Mouse (Mus musculus): ENCODE measurements around the gene Slc7a7.

The Slc7a7 gene

DNA sequence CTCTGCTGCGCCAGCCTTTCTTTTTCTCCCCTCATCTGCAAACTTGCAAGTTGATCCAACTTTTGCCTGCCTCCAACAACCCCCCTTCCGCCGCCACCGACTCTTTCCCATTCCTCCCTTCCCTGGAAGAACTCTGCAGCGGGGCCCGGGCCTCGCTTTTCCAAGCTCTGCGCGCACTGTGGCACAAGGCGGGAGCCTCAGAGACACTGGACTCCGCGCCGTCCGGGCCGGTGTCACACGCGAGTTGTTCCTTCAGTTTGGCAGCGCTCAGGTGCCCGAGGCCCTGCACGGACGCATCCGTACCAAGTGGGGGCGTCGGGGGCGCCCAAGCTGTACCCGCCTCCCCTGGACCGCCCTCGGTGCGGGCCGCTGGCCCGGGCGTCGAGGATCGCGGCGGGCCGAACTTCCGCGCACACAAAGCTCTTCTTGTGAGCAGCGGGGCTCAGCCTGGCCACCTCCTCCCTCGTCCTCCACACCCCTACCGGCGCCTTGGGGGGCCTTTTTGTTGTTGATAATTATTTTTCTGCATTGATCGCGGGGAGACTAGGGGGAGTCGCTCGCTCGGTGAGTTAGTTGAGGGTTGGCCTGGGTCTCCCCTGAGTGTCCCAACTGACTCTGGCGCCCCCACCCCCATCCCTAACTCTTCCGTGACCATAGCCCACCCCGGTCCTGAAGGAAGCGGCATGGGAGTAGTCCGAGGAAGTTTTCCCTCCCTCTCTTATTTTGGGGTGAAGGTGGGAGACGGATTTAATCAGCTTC, 14.7 kb upstream of the Slc7a7 start:
- peak; percentile 53 for DNase-seq

DNA sequence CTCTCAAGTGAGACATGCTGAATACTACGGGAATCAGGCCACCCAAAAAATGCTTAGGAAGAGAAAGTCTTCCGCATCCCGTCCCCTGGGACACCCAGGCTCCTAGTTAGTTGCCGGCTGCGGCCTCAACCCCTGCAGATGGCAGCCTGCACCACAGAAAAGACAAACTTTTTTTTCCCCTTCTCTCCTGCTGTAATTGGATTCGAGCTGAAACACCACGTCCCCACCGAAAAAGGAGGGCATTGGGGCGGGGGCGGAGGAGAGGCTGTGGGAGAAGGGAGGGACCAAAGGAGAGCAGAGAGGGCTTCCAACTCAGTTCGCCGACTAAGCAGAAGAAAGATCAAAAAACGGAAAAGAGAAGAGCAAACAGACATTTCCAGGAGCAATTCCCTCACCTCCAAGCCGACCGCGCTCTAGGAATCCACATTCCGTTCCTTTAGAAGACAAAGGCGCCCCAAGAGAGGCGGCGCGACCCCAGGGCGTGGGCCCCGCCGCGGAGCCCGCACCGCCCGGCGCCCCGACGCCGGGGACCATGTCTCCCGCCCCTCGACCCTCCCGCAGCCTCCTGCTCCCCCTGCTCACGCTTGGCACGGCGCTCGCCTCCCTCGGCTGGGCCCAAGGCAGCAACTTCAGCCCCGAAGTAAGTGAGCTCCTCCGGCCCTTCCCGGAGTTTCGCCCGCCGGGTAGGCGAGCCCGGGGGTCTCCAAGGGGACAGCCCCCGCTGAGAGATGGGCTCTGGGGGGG, 13.9 kb upstream of the Slc7a7 start, which contains the start of gene Mmp14:
TSS of gene Mmp14 (plus strand) at position 279 of the 744 bp plus-strand sequence.
- DNase-seq, result peak; percentile 78

DNA sequence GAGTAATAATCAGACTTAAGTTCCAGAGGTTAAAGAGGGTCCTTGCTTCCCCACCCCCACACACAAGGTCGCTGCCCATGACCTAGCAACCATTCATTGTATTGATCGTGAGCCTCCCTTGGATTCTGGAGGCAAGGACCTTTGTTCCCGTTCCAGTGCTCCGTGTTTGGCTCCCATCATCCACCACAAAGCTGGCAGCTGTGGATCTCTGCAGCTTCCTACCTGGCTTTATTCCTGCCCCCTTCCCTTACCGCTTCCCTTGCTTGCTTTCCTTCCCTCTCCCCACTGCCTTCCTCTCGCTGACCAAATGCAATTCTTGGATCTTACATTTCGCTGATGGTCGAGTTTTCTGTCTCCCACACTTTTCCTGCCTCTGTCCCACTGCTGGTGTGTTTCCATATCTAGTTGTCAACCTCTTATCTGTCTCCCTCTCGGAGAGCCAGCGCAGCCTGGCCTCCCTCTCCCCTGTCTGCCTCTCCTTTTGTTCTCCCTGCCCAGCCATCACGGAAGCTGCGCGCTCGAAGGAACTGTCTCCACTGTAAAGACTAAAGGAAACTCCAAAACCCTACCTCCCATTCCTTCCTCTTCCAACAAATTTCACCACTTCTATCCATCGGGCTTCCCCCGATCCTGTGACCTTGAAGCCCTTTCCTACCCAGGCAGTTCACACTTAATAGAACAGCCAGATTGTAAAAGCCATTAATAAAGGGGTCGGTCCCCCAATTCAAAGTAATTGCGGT, 13.0 kb upstream of the Slc7a7 start:
- no peak for DNase-seq

DNA sequence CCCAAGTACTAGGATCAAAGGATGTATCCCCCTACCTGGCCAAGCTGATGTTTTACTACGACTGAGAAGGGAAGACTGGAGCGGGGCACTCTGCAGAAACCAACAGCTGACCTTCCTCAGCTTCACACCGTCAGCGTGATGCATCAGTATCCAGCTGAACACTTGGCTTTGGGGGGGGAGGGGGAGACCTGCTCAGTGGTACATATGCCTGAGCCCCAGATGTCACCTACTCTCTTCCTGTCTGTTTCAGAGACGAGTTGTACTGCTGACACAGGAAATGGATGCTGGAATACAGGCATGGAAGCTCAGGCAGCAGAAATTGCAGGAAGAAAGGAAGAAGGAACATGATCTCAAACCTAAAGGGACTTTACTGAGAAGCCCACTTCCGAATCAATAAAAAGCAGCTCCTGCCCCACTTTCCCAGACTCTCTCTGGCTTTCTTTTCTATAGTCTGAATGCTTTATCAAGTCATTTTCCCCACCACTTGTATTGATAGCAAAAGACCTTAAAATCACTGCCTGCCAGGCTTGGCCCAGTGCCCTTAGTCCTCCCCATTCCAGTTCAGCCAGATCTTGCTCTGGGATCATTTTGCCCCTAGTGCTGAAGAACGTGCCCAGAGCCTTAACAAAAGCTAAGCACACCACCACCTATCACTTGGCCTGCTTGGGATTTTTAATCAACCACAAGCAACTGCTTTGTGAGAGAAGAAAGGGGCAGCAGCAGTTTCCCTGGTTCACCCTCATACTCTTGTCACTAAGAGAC, 11.9 kb upstream of the Slc7a7 start:
- no peak for DNase-seq

DNA sequence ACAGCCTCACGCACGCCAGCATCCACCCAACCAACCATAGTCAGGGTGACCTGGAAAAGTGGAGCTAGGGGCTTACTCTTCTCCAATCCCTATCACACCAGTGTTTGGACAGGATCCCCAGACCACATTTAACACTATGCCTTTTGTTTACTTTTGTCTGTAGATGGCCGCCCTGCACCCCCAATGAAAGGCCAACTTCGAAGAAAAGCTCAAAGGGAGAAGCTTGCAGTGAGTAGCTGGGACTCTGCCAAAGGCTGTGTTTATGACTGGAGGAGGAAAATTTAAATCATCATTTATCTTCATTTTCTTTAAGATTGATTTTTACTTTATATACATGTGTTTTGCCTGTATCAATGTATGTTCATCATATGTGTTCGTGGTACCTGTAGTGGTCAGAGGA, 10.8 kb upstream of the Slc7a7 start:
- no peak for DNase-seq

DNA sequence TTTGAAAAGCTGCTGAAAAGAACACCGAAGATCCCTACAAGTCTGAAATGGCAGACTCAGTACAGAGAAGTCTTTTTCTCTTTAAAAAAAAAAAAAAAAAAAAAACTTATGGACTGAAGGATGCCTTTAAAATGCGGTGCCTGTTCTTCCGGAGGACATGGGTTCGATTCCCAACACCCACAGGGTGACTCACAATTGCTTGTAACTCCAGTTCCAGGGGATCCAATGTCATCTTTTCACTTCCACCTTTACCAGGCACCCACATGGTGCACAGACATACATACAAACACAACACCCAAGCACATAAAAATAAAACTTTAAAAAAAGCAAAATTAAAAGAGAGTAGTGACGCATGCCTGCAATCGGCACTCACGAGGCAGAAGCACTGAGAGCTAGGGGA, 10.1 kb upstream of the Slc7a7 start:
- DNase-seq, result no peak

DNA sequence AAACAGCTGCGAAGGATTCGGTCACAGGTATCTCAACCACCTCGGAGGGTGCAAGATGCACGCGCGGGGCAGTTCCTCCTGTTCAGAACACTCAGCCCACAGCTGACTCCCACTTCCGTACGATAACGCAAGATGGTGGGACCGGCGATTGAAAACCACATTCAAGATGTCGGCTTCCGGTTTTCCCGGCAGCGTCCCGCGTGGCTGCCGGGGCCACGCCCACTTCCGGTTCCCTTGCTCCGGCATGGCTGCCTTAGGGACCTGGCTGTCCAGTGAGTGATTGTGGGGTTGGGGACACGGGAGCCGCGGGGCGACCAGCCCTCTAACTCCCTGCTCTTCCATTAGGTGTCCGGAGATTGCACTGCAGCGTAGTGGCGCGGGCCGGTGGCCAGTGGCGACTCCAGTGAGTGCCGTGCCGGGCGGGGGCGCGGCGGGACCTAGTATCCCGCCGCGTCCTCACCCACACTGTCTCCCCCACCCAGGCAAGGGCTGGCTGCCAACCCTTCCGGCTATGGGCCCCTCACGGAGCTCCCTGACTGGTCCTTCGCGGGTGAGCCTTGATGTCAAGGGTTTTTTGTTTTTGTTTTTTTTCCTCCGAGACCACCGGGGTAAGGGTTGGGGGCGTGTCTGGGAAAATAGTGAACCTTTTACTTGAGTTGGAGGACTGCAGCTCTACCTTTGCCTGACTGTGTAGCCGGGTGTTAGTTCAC, 9.3 kb upstream of the Slc7a7 start, which contains the start of gene Mrpl52:
TSS of gene Mrpl52 (plus strand) at position 221 of the 710 bp plus-strand sequence.
- DNase-seq, result peak; percentile 96

DNA sequence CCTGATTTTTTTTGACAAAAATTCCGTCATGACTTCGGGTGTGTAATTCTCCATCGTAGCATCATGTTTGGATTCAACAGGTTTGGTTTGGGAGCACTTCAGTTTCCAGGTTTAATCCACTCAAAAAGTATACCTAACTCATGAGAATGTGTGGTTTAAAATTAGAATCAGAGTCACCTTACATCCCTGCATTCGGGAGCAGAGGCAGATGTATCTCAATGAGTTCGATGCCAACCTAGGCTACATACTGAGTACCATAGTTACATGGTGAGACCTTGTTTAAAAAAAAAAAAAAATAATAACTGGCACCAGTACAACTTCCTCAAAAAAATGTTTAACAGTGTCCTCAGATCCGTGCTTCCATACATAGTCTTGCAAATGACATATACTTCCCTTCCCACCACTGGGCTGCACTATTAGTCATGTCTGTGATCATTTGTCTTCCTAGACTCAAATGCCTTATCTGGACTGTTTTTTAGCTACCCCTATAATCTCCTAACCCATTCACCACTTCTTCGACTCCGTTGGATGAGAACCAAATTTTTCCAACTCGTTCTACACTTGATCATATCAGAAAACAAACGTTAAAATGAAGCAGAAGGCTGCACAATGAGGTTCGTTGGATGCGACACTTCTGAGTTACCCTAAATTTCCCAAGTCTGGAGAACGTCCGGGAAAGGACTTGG, 8.6 kb upstream of the Slc7a7 start:
- DNase-seq, result no peak

DNA sequence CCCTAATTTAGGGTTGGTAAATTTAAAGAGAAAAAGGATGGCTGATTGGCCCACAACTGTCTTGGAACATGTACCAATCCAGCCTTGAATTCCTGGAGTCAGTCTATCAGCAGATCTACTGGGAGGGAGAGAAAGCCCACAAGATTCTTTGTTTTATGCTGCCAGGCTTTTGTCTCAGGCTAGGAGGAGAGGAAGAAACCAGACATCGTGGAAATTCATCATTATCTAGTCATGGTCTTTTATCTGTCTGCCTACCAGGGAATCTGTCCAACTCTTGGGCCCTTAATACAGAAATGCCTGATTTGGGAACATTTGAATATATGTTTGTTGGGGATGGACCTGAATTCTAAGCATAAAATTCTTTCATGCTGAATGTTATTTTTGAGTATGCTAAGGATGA, 8.0 kb upstream of the Slc7a7 start:
- no peak for DNase-seq

DNA sequence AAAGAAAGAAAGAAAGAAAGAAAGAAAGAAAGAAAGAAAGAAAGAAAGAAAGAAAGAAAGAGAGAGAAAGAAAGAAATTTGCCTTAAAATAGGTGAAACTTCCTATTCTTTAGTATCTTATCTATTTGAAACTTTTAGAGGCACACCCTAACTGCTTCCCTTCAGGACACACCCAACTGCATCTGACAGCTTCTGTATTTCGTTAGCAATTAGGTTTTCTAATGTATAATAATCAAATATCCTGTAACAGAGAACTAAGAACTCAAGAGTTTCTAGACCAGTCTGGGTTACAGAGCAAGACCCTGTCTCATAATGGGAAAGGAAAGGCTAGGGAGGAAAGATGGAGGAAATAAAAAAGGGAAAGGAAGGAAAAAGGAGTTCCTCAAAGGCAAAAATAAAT, 7.1 kb upstream of the Slc7a7 start:
- DNase-seq, result no peak

DNA sequence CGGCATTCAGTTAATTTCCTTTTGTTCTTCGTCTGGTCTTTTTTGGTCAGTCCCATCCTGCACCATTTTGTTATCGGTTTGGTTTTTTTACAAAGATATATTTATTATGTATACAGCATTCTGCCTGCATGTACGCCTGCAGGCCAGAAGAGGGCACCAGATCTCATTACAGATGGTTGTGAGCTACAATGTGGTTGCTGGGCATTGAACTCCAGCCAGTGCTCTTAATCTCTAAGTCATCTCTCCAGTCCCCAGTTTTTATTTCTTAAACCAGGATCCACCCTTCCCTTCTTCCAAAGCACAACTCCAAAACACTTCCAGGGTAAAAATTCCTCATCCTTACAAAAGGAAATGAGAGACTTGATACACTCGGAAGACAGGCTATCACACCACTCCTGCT, 5.8 kb upstream of the Slc7a7 start:
- peak; percentile 75 for DNase-seq

DNA sequence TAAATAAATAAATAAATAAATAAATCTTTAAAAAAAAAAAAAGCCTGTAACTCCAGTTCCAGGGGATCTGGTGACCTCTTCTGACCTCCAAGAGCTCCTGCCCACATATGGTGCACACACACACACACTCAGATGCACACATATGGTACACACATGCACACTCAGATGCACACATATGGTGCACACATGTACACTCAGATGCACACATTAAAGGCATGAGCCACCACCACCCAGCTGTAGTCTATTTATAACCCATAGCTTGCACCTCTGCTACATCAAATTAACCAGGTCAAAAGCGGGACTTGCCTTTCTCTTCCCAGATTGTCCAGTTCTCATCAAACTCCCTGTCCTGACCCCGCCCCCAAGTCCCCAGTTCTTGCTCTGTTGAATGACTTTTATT, 3.4 kb upstream of the Slc7a7 start:
- DNase-seq, result no peak

DNA sequence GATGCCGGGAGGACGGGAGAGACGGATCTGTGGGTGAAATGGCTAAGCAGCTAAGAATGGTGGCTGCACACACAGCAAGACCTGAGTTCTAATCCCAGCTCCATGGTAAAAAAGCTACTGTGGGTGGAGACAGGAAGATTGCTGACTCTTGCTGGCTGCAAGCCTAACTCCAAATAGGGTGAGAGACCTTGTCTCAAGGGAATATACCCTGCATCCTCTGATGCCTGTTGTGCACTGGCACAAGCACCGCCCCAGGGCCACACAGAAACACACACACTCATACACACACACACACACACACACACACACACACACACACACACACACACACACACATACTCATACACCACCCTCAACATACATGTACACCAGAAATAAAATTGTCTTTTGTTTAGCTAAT, 750 bp downstream of the Slc7a7 start:
- DNase-seq, result no peak

DNA sequence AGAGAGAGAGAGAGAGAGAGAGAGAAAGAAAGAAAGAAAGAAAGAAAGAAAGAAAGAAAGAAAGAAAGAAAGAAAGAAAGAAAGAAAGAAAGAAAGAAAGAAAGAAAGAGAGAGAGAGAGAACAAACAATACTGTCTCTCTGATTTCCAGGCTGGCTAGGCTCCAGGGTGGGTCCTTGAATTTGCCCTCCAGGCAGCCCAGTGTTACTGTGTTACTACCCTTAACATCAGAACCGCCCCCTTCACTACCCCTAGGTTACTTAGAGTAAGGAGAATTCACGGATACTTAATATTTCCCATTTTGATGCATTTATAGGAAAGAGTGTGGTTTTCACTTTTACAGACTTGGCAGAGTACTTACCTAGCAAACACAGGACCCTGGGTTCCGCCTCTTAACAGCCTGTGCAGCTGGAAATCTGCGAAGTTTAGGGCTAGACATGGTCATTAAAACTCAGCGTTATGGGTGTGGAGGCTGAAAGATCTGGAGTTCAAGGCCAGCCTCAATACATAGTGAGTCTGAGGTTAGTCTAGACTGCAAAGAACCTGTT, 1.3 kb downstream of the Slc7a7 start:
- DNase-seq, result no peak

DNA sequence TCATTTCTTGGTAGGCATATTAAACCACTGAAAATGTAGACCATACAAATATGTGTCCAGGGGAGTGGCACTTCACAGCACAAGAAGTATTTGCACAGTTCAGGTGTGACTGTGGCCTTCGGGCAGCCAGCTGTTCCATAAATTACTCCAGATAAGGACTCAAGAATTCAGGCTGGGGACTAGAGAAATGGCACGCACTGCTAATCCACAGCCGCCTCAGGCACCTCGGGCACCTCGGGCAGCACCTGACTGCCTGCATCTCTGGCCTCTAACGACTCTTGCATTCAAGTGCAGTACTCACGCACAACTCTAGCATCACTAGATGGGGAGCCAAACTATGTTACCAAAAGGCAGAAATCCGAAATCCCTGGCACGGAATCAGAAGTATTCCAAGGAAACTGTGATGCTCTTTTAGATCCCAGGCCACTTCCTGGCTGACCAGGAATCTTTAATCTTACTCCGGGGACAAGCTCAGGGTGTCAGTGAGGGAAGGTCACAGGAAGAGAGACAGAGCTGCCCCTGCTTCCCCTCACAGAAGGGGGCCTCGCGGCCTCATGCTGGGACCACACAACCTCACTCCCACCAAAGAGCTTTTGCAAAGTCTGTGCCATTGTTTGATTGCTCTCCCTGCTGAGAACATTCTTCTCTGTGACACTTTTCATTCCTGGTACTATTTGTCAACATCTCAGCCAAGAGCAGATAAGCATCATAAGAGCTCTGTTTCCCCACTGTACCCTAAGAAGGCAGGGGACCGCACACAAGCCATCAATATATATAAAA, 2.1 kb downstream of the Slc7a7 start:
- peak; percentile 59 for DNase-seq

DNA sequence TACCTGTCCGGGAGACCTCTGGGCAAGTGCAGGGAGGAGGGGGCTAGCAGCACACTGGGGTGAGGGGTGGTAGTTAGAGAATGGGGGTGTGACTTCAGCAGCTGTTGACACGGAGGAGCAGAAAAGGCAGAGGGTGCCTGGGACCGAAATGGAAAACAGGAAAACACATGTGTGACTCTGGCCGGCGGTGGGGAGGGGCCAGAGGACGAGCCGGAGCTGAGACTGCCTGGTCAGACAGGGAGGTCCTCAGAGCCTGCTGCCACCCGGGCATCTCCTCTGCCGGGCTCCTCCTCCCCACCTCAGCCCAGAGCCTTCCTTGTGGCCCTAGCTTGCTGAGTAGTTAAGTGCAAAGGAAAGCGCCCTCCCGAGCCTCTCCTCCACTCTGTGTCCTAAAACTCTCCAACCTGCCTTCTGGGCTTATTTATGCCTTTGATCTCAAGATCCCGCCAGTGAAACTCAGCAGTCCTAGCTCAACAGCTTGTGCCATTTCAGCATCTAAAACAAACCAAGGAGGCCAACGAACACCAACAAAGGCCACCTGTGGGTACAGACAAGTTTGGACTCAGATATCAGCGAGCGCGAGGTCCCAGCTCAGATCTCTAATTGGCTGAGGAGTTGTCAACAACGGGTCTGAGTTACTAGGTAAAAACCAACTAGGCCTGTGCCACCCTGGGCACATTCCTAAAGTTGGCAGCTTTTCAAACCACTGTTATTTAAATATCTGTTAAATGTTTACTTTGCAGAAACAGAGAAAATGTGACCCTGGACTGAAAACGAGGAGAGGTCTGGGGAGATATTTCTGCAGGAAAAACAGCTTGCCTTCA, 3.5 kb downstream of the Slc7a7 start:
- peak; percentile 64 for DNase-seq

DNA sequence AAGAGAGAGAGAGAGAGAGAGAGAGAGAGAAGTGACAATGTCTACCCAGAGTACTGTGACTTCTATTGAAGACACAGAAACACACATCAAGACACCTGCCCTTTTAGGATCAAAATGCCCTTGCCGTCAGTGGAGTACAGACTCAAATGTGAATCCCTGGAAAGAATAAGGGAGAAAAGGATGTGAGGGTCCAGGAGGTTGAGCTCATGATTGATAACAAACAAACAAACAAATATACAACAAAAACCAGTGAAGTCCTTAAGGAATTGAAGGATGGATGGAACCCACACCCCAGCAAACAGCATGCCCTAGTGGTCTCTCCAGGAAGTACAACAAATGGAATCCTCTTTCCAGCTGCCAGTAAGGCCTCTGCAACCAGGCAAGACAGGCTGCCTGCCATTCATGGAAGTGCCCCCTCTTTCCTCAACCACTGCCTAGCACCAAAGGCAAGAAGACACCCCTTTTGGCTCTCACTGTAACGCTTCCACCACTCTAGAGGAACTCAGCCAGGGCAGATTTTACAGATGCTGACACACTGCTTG, 4.9 kb downstream of the Slc7a7 start:
- DNase-seq, result peak; percentile 79

DNA sequence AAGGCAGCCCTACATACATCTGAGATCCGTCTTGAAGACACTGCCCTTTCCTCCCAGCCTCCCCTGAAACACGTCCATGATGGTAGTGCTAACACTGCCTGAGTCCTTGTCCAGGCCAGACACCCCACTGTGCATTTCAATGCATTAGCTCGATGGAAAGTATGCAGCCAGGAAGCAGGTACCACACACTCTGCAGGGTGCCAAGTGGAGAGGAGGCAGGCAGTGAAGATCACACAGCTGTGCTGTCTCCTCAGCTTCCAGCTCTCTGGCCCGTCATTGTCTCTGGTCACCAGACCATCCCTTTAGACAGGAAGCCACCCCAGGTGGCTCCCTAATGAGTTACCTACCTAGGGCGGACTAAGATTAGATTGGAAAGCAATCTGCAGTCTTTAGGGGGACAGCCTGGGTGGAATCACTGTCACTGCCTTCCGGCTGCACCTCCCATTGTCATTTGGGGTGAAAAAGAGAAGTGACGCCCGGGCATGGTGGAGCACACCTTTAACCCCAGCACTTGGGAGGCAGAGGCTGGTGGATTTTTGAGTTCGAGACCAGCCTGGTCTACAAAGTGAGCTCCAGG, 5.5 kb downstream of the Slc7a7 start:
- no peak for DNase-seq

All from lung, postnatal 36 days (tissue).